Comparison of ENCODE assay signal across 24 mouse cellular contexts in the genomic region with DNA sequence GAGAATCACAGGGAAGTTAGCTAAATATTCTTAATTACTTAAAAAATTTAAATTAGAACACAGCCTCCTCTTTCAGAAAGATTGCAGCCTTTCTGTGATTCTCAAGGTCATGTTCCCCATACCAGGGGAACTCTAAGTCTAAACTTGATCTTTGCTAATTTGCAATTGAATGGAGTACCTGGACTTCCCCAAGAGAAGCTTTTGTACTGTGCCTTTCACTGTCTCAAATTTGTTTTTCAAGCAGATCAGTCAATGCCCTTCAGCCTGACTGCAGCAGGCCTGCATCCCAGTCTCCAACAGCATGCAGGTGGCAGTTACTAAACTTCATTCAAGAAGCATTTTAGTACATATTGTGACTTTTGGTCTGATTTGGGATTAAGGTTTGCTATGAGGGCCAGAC.
A peak's percentile ranks its signal among the peaks of the same experiment; 100 is the strongest.
DNase-seq lines count a peak whose midpoint lies in the region; TF ChIP-seq lines count a peak whose summit lies in the region.
"Had no signal": no experiment of that assay in that cellular context is flagged by ENCODE, and none has a peak within 500 bp of the region (broad histone marks: within the 10 kb centered on the region; RNA-seq: fewer than 3 reads in every experiment).

No protein-coding gene starts in this region.

- H3K4me1 ChIP-seq in ES-E14 (ENCODE audit: control insufficient read depth in 2 of 2, insufficient read depth in 2 of 2, low read length in 2 of 2, poor library complexity in 1 of 2), result peaks cover 0 to 3% of the 10 kb centered on the region in 2 experiments; a peak in 2 of 4 replicates
- H3K4me1 ChIP-seq: embryonic facial prominence, embryonic 13.5 days; embryonic facial prominence, embryonic 15.5 days; forebrain, embryonic 10.5 days; forebrain, embryonic 13.5 days; forebrain, embryonic 15.5 days had no signal

- no peak overlapping the region for H3K9ac ChIP-seq in ES-E14 (ENCODE audit: insufficient read depth, low read depth, low read length, poor library complexity, severe bottlenecking)
- H3K9ac ChIP-seq: embryonic facial prominence, embryonic 13.5 days; embryonic facial prominence, embryonic 15.5 days; forebrain, embryonic 13.5 days; forebrain, embryonic 15.5 days; forebrain, postnatal 0 days had no signal

- H3K9me3 ChIP-seq in ES-E14 (ENCODE audit: control insufficient read depth, insufficient read depth, low read depth, low read length), result no peaks in the 10 kb centered on the region
- H3K9me3 ChIP-seq: embryonic facial prominence, embryonic 13.5 days; embryonic facial prominence, embryonic 15.5 days; forebrain, embryonic 10.5 days; forebrain, embryonic 13.5 days; forebrain, embryonic 15.5 days had no signal

- no peak overlapping the region for H3K4me3 ChIP-seq in ES-E14 (ENCODE audit: insufficient read depth in 1 of 2, low read depth in 1 of 2, low read length in 2 of 2, poor library complexity in 1 of 2, severe bottlenecking in 1 of 2)
- H3K4me3 ChIP-seq: embryonic facial prominence, embryonic 13.5 days; embryonic facial prominence, embryonic 15.5 days; erythroblast, embryonic 14.5 days; forebrain, embryonic 10.5 days; forebrain, embryonic 13.5 days; forebrain, embryonic 15.5 days had no signal

- in situ Hi-C loops in ES-E14 (cut with MboI; ENCODE audit: low sequenced_read_pairs in 2 of 2, unreplicated experiment in 2 of 2), result no loop called here

- peak; percentile 4 for DNase-seq in heart, adult 11 months
- DNase-seq in heart, adult 18-20 months, result no peak
- DNase-seq in ES-E14 (ENCODE audit: low read depth, low spot score) (peak; percentile 44), ZHBTc4 (ENCODE audit: low read depth, low spot score) (peak; percentile 91)
- DNase-seq in right cerebral cortex, postnatal 4 days, result no peak
- no peak for DNase-seq in ovary, adult 18-20 months (ENCODE audit: low spot score)
- DNase-seq: adrenal gland, adult 2 months; adrenal gland, postnatal 10 days; adrenal gland, postnatal 25 days; B cell, adult 2 months; cerebellum, adult 11 months; cerebellum, adult 18-20 months; cerebellum, adult 8-10 months; cerebellum, adult 9-11 months; cerebellum, postnatal 14 days; cerebellum, postnatal 36 days; embryo, embryonic 11 days; forebrain, postnatal 0 days had no signal

- no peak overlapping the region for H3K27ac ChIP-seq in ES-E14 (ENCODE audit: insufficient read depth, low read depth, low read length, poor library complexity, severe bottlenecking)
- H3K27ac ChIP-seq: embryonic facial prominence, embryonic 13.5 days; embryonic facial prominence, embryonic 15.5 days; forebrain, embryonic 10.5 days; forebrain, embryonic 13.5 days; forebrain, embryonic 15.5 days had no signal

- H3K36me3 ChIP-seq in ES-E14 (ENCODE audit: control insufficient read depth, insufficient read depth, low read length, poor library complexity, severe bottlenecking), result no peaks in the 10 kb centered on the region
- H3K36me3 ChIP-seq: embryonic facial prominence, embryonic 13.5 days; embryonic facial prominence, embryonic 15.5 days; forebrain, embryonic 10.5 days; forebrain, embryonic 15.5 days had no signal

TF ChIP-seq in ES-E14, 5 proteins besides CTCF, POLR2A, EP300 and RAD21:
- TF ChIP-seq CHD2 (IDR thresholded peaks at IDR 0.05; ENCODE audit: low read depth, low read length), result peak; percentile 76; the same call in 1 of the 2 replicates
- no peak for TF ChIP-seq HCFC1 (IDR thresholded peaks at IDR 0.05; ENCODE audit: borderline replicate concordance, insufficient read depth, low read length)

Comparison
In these comparisons a context has a peak if more than half of its experiments do, and no peak if none do; other contexts are left out.
1. DNase-seq: peak in heart, adult 11 months (single experiment), ES-E14 (single experiment) and ZHBTc4 (single experiment); none in heart, adult 18-20 months (0 of 2), right cerebral cortex, postnatal 4 days (single experiment) and ovary, adult 18-20 months (single experiment).